Mouse (Mus musculus) forebrain, embryonic 11.5 days (tissue): ENCODE measurements around the gene Prrt1. TPM values are rescaled to one million over a fixed set of nuclear protein-coding genes. Genes with fewer than 3 reads are reported as not detected.
A peak's percentile ranks its signal among the peaks of the same experiment; 100 is the strongest.

Experiments used
- ATAC-seq: fragments of 200-750 bp; cut with Nextera tagmentation; replicated peaks from 2 replicates; pipeline ENCODE4 v1.8.0; 2017; ENCODE audit warnings: moderate TSS enrichment; ENCODE audit not compliant: low FRiP score
- DNase-seq: peaks from one replicate; pipeline ENCODE4 v3.0.0-alpha.2; 2017; ENCODE audit warnings: low spot score
- H3K27ac ChIP-seq: fragments of 300-500 bp; sonication (generic); 2 replicates; pipeline ENCODE4 v1.5.1; 2014; ENCODE audit warnings: low read depth, low read length
- H3K27me3 ChIP-seq: fragments of 300-500 bp; sonication (generic); 2 replicates; pipeline ENCODE4 v1.6.1; 2014; ENCODE audit warnings: mild to moderate bottlenecking, low read length, mixed read lengths; ENCODE audit not compliant: control insufficient read depth, insufficient read depth
- H3K36me3 ChIP-seq: fragments of 300-500 bp; sonication (generic); 2 replicates; pipeline ENCODE4 v1.6.1; 2014; ENCODE audit warnings: mild to moderate bottlenecking, low read length, moderate library complexity, mixed read lengths; ENCODE audit not compliant: control insufficient read depth, insufficient read depth
- H3K4me1 ChIP-seq: fragments of 300-500 bp; sonication (generic); replicated peaks from 2 replicates; pipeline ENCODE4 v1.6.1; 2014; ENCODE audit warnings: low read length, mixed read lengths; ENCODE audit not compliant: control insufficient read depth, insufficient read depth
- H3K4me2 ChIP-seq: fragments of 300-500 bp; sonication (generic); 2 replicates; pipeline ENCODE4 v1.6.1; 2014; ENCODE audit warnings: low read depth, mild to moderate bottlenecking, low read length, moderate library complexity, mixed read lengths; ENCODE audit not compliant: severe bottlenecking
- H3K4me3 ChIP-seq: fragments of 300-500 bp; sonication (generic); 2 replicates; pipeline ENCODE4 v1.5.1; 2014; ENCODE audit warnings: low read depth, low read length
- H3K9ac ChIP-seq: fragments of 300-500 bp; sonication (generic); 2 replicates; pipeline ENCODE4 v1.6.1; 2014; ENCODE audit warnings: low read length
- H3K9me3 ChIP-seq: fragments of 300-500 bp; sonication (generic); 2 replicates; pipeline ENCODE4 v1.6.1; 2016; ENCODE audit warnings: low read length, mixed read lengths; ENCODE audit not compliant: control insufficient read depth
- WGBS: fragments of 180-500 bp; shearing (Covaris S2); extraction: QIAGEN DNeasy Blood & Tissue Kit; methylation state at CpG from one replicate; pipeline ENCODE4 v1.1.7; 2014; 5-methylcytosine and 5-hydroxymethylcytosine counted together
- polyA plus RNA-seq: library from polyadenylated mRNA; unstranded; fragments of >200 nt; fragmentation: Nextera tagmentation; extraction: Ambion mirVana; gene quantifications from 2 replicates; pipeline ENCODE4 v1.2.1, GENCODE M21; 2014

The Prrt1 gene
- polyA plus RNA-seq, 1 experiment from 2014 or later = 2.4 TPM

DNA sequence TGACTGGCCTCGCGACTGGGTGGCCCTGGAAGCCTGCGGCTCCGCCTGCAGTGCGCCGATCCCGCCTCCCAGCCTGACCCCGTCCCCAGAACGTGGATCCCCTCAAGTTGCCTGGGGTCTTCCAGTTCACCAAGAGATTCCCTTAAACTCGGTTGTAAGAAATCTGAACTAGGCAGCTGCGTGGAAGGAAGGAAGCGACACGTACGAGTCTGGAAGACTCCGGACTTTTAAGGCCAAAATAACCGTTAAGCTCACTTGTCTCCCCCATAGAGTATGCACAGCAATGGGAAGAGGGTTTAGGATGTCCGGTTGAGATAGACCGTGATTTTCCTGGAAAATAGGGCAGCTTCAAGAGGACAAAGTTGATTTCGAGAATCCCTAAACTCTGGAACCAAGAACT is 41.5 kb upstream of the Prrt1 start:
- 4% methylated on average over 19 of the region's 19 CpGs for WGBS
- no peaks in the 10 kb centered on the region for H3K27me3 ChIP-seq
- ATAC-seq = no peak
- no peak for DNase-seq
- no peaks in the 10 kb centered on the region for H3K36me3 ChIP-seq
- H3K27ac ChIP-seq = peak overlapping the region; percentile 99
- no peaks in the 10 kb centered on the region for H3K9me3 ChIP-seq
- H3K9ac ChIP-seq = peak overlapping the region; percentile 80
- peaks cover 36% of the 10 kb centered on the region for H3K4me1 ChIP-seq
- peak overlapping the region; percentile 64 for H3K4me3 ChIP-seq
- H3K4me2 ChIP-seq = peak overlapping the region; percentile 87

DNA sequence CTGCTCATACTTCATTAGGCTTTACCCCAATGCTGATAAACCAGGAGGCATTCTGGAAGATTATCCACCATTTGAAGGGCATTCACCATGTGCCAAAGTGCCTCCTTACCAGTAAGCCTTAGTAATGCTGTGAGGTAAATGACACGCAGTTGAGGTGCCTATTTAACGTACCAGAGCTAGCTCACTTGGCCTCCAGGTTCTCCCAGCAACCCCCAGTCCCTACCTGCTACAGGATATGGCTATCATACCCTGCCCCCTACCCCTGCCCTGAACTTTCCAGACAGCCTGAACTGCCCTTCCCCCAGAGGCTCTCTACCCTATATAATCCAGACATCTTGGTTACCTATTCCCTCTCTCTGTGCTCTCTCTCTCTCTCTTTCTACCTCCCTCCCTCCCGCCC is 40.6 kb upstream of the Prrt1 start:
- 62% methylated on average over 3 of the region's 3 CpGs for WGBS
- H3K4me1 ChIP-seq = peaks cover 36% of the 10 kb centered on the region

DNA sequence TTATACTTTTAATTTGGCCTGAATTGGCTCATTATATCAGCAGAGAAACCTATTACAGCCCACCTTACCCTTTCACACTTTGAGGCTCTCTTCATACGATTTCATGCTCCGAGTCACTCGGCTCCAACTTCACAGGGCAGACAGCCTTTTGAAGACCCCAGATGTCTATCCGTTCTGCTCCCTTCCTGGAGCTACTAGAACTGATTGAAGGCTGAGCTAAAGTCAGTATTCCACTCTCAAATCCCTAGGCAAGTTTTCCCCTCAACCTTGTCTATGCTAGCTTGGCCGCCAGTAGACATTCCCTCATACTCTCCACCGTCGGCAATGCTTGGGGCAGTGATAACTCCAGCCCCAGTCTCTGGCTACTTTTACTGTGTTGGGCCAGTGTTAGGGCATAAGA is 40.1 kb upstream of the Prrt1 start:
- Histone ChIP-seq H3K36me3 (no peaks in the 10 kb centered on the region), H3K4me1 (peaks cover 37% of the 10 kb centered on the region), H3K4me3 (no peak overlapping the region), H3K4me2 (no peak overlapping the region), H3K27ac (no peak overlapping the region), H3K27me3 (no peaks in the 10 kb centered on the region), H3K9ac (peak overlapping the region; percentile 6; the same call in 1 of the 2 replicates), H3K9me3 (no peaks in the 10 kb centered on the region)
- ATAC-seq = no peak
- WGBS = 56% methylated on average over 7 of the region's 7 CpGs
- DNase-seq = no peak

More for the DNA sequence above, 40.6 kb upstream of the Prrt1 start:
- H3K4me2 ChIP-seq = no peak overlapping the region
- H3K27ac ChIP-seq = no peak overlapping the region
- DNase-seq (no peak), ATAC-seq (no peak)
- no peak overlapping the region for H3K9ac ChIP-seq
- no peaks in the 10 kb centered on the region for H3K36me3 ChIP-seq
- H3K4me3 ChIP-seq = no peak overlapping the region
- H3K9me3 ChIP-seq = no peaks in the 10 kb centered on the region
- no peaks in the 10 kb centered on the region for H3K27me3 ChIP-seq

DNA sequence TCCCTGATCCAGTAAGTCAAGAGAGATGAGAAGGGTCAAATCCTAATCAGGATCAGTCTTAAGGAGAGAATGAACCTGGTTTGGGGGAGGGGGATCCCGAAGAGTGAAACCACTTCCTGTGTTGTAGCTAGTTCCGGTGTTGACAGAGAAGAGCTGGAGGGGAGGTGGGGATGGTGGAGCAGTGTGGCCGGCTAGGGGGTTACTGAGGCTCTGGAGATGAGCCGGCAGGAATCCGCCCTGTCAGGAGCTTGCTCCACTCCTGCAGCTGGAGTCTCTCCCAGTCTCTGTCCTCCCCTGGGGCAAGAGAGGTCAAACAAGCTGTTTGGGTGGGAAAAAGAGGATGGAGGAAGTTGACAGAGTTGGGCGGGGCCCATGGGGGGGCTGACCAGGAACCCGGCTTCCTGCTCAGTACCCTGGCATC is 39.6 kb upstream of the Prrt1 start, which contains the start of gene Gpsm3:
Gene Gpsm3 (plus strand): TSS at position 126 of the 421 bp plus-strand sequence.
- 31% methylated on average over 7 of the region's 7 CpGs for WGBS
- H3K4me3 ChIP-seq = no peak within 1 kb of the TSS
- no peaks in the 10 kb centered on the region for H3K27me3 ChIP-seq
- 0 out of 2 replicates have a peak within 1 kb of the TSS, but pooled peaks have one; percentile 15 for H3K4me2 ChIP-seq
- H3K9ac ChIP-seq = peak within 1 kb of the TSS; percentile 99; the same call in 1 of the 2 replicates
- peaks cover 37% of the 10 kb centered on the region for H3K4me1 ChIP-seq
- H3K36me3 ChIP-seq = no peaks in the 10 kb centered on the region
- ATAC-seq = no peak
- H3K9me3 ChIP-seq = no peaks in the 10 kb centered on the region
- H3K27ac ChIP-seq = peak within 1 kb of the TSS; percentile 100; the same call in 1 of the 2 replicates
- DNase-seq = no peak

DNA sequence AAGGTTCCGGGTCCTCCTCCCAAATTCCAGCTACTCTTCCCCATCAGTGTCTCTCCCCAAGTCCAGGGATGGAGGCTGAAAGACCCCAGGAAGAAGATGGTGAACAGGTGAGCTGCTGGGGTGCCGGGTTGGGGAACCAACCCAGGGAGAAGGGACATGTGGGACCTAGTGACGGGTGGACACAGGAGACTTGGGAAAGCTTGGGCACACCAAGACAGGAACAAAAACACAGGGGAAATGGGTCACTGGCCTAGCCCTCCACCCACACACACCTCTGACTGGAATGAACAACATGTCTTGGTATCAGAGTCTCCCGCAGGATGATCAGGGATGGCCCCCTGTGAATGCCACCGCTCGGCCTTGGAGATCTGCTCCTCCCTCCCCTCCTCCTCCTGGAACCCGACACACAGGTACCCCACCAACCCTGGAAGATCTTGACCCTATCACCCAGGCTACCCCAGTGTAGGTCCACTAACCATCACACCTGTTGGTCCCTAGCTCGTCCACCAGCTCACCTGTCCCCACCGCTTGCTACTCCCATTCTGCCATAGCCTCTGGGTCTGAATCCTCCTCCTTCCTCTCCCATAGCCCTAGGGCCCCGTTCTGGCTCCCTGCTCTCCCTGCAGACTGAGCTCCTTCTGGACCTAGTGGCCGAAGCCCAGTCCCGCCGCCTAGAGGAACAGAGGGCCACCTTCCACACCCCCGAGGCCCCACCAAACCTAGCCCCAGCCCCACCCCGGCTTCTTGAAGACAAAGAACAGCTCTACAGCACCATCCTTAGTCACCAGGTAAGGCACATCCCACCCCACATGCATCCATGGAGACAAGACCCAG is 39.0 kb upstream of the Prrt1 start:
- ATAC-seq = no peak
- Histone ChIP-seq H3K4me1 (peaks cover 39% of the 10 kb centered on the region), H3K36me3 (no peaks in the 10 kb centered on the region; the same call in 1 of the 2 replicates), H3K9me3 (no peaks in the 10 kb centered on the region), H3K9ac (peak overlapping the region; percentile 99; the same call in 1 of the 2 replicates), H3K27ac (peak overlapping the region; percentile 100), H3K4me3 (no peak overlapping the region), H3K27me3 (no peaks in the 10 kb centered on the region), H3K4me2 (peak overlapping the region; percentile 95; the same call in 1 of the 2 replicates)
- DNase-seq = peak; percentile 57
- WGBS = 59% methylated on average over 15 of the region's 15 CpGs

DNA sequence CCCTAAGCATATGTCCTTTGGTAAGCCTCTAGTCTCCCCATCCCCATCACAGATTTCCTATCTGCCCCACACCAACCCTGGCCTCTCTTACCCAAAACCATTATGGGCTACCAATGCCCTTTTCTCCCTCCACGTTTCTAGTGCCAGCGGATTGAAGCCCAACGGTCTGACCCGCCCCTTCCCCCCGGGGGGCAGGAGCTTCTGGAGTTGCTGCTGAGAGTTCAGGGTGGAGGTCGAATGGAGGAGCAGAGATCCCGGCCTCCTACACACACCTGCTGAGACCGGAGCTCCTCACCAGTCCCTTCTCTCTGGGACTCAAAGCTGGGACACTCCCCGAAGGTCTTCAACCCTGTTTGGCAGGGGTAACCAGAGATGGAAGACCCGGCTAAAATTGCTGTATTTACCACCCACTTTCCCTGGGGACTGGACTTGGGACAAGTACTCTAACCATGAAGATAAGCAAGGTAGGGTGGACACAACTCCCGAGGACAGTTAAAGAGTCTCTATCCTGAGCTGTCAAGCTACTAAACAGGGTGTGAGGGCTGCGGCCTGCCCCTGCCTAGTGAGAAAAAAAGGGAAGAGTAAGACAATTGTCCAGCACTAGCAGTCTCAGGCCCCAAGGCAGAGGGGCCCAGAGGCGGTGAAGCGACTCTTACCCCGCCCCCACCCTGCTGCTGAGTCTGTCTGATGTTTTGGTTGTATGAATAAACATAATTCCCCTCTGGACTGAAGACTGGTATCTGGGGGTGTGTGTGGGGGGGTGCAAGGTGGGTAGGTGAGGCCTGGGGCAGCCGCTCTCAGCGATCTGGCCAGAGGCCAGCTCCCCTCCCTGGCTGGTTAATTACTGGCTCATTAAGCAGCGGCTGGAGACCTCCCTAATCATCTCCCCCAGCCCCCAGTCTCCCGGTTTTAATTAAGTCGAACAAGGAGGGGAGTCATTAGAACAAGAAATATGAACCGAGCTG is 38.0 kb upstream of the Prrt1 start, which contains the start of gene Pbx2:
Gene Pbx2 (plus strand): TSS at position 238 of the 965 bp plus-strand sequence.
- H3K36me3 ChIP-seq = peaks cover 4% of the 10 kb centered on the region
- H3K27ac ChIP-seq = peak within 1 kb of the TSS; percentile 100
- H3K4me3 ChIP-seq = peak within 1 kb of the TSS; percentile 85
- WGBS = 3% methylated on average over 21 of the region's 21 CpGs
- peaks cover 32% of the 10 kb centered on the region for H3K4me1 ChIP-seq
- H3K27me3 ChIP-seq = no peaks in the 10 kb centered on the region
- ATAC-seq = peak; percentile 44
- H3K4me2 ChIP-seq = peak within 1 kb of the TSS; percentile 95
- H3K9ac ChIP-seq = peak within 1 kb of the TSS; percentile 99
- no peaks in the 10 kb centered on the region for H3K9me3 ChIP-seq
- peak; percentile 85 for DNase-seq

DNA sequence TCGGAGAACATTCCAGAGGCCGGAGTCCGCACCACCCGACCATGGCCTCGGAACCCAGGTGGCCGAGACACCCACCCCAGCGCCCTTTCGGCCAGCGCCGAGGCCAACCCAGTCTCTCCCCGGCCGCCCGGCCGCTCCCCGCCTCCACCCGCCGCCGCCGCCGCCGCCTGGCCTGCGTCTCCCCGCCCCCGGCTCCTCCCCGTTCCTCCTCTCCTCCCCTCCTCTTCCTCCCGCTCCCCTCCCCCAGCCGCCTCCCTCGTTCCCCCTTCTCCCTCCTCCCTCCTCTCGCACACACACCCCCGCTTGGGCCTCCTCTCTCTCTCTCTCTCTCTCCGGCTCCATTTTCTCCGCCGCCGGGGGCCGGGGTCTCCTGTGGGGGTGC is 37.3 kb upstream of the Prrt1 start:
- under 1% methylated on average over 24 of the region's 35 CpGs for WGBS
- H3K36me3 ChIP-seq = peaks cover 4% of the 10 kb centered on the region
- H3K27me3 ChIP-seq = no peaks in the 10 kb centered on the region

More for the DNA sequence above, 37.3 kb upstream of the Prrt1 start:
- H3K9me3 ChIP-seq = no peaks in the 10 kb centered on the region
- peak; percentile 63 for ATAC-seq
- H3K4me2 ChIP-seq = peak overlapping the region; percentile 95
- peak; percentile 98 for DNase-seq
- H3K9ac ChIP-seq = peak overlapping the region; percentile 99
- H3K4me1 ChIP-seq = peaks cover 32% of the 10 kb centered on the region
- peak overlapping the region; percentile 100 for H3K27ac ChIP-seq
- H3K4me3 ChIP-seq = peak overlapping the region; percentile 85
